Mouse (Mus musculus) E14TG2a.4 (cell line): ENCODE data around the gene Qrsl1.
A peak's percentile ranks its signal among the peaks of the same experiment; 100 is the strongest.

ENCODE experiments used
- H3K27me3 ChIP-seq: 2 replicates; pipeline ENCODE4 v1.6.1; 2014; ENCODE audit warnings: low read length, control low read depth; ENCODE audit not compliant: insufficient read depth
- H3K36me3 ChIP-seq: 2 replicates; pipeline ENCODE4 v1.6.1; 2014; ENCODE audit warnings: low read length, control low read depth; ENCODE audit not compliant: insufficient read depth
- H3K4me1 ChIP-seq: replicated peaks from 2 replicates; pipeline ENCODE4 v1.6.1; 2014; ENCODE audit warnings: low read depth, low read length, control low read depth
- H3K4me3 ChIP-seq: replicated peaks from 2 replicates; pipeline ENCODE4 v1.5.1; 2014; ENCODE audit warnings: mild to moderate bottlenecking, low read length
- H3K9me3 ChIP-seq: 2 replicates; pipeline ENCODE4 v1.6.1; 2014; ENCODE audit warnings: low read length, control low read depth
- CTCF ChIP-seq: conservative IDR thresholded peaks from 2 replicates; pipeline ENCODE4 v1.5.1; 2014; ENCODE audit warnings: low read length
- NANOG ChIP-seq: IDR thresholded peaks from 2 replicates; pipeline ENCODE4 v1.6.1; 2014; ENCODE audit warnings: borderline replicate concordance, low read length, mixed read lengths
- POU5F1 ChIP-seq: IDR thresholded peaks from 2 replicates; pipeline ENCODE4 v1.6.1; 2014; ENCODE audit warnings: low read length, borderline replicate concordance

The Qrsl1 gene

DNA sequence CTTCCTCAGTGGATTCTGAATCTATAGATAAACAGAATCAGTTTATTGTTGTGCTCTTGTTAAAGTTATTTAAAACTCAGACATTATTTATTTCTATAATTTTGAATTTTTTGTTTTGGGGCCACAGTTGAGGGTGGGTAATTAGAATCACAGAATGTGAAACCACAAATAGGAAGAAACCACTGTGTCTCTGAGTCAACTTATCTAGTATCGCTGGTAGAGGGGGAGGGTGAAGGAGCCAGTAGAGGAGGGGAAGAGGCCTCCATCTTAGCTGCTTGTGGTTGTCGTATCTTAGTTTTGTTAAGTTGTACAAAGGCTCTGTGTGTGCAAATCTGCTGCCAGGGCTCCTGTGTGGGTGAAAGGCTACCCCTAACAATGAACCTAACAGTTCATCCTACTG is 15.2 kb upstream of the Qrsl1 start:
- Histone ChIP-seq H3K27me3 (no peaks in the 10 kb centered on the region), H3K36me3 (peaks cover 31% of the 10 kb centered on the region; the same call in 1 of the 2 replicates), H3K4me3 (no peak overlapping the region), H3K4me1 (peaks cover 20% of the 10 kb centered on the region), H3K9me3 (no peaks in the 10 kb centered on the region)
- TF ChIP-seq POU5F1, result no peak
- no peak for TF ChIP-seq NANOG
- no peak for TF ChIP-seq CTCF

GRCm38 (mm10) chr10:43916181-43916580 is 14.6 kb upstream of the Qrsl1 start:
- Histone ChIP-seq H3K4me3 (no peak overlapping the region), H3K27me3 (no peaks in the 10 kb centered on the region), H3K36me3 (peaks cover 33% of the 10 kb centered on the region), H3K9me3 (no peaks in the 10 kb centered on the region), H3K4me1 (peaks cover 20% of the 10 kb centered on the region)
- no peak for TF ChIP-seq NANOG
- TF ChIP-seq POU5F1, result no peak
- no peak for TF ChIP-seq CTCF

DNA sequence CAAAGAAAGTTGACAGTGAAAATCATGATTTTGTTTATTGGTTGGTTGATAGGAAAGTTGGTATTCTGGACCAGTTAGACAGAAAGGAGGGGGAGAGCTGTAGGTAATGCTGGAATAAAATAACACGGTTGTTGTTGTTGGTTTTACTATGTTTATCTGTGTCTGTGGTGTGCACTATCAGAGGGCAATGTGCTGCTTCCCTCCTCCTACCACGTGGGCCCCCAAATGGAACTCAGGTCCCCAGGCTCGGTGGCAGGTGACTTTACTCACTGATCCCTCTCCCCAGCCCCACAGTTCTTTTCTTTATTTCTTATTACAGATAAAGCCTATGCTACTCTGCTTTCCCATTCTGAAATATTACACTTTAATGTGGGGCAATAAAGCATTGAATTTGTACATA is 10.7 kb upstream of the Qrsl1 start:
- no peak for TF ChIP-seq POU5F1
- TF ChIP-seq NANOG, result no peak
- no peak for TF ChIP-seq CTCF
- Histone ChIP-seq H3K4me1 (peaks cover 20% of the 10 kb centered on the region), H3K36me3 (peaks cover 38% of the 10 kb centered on the region), H3K4me3 (no peak overlapping the region), H3K27me3 (no peaks in the 10 kb centered on the region), H3K9me3 (no peaks in the 10 kb centered on the region)

DNA sequence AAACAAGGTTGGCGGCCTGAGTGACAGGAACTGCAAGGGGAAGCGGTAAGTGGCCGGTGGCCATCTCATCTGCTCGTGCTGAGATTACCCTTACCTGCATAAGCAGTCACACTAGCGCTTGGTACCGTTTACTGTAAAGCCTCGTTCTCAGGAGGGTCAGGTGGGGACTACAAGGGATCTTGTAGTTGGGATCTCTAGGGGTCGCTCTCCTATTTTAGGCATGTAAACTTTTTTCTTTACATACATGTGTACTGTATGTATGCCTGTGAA is 9.3 kb upstream of the Qrsl1 start:
- Histone ChIP-seq H3K9me3 (no peaks in the 10 kb centered on the region), H3K4me3 (no peak overlapping the region), H3K4me1 (peaks cover 13% of the 10 kb centered on the region), H3K27me3 (no peaks in the 10 kb centered on the region), H3K36me3 (peaks cover 38% of the 10 kb centered on the region)
- TF ChIP-seq CTCF (no peak), POU5F1 (no peak), NANOG (no peak)

GRCm38 (mm10) chr10:43910032-43910872 is 8.7 kb upstream of the Qrsl1 start:
- no peaks in the 10 kb centered on the region for H3K27me3 ChIP-seq

GRCm38 (mm10) chr10:43904569-43904968 is 3.0 kb upstream of the Qrsl1 start:
- Histone ChIP-seq H3K36me3 (peaks cover under 1% of the 10 kb centered on the region; the same call in 1 of the 2 replicates), H3K27me3 (no peaks in the 10 kb centered on the region), H3K4me3 (no peak overlapping the region), H3K4me1 (peaks cover 27% of the 10 kb centered on the region), H3K9me3 (no peaks in the 10 kb centered on the region)
- TF ChIP-seq CTCF, result no peak
- TF ChIP-seq NANOG, result no peak
- no peak for TF ChIP-seq POU5F1

More at GRCm38 (mm10) chr10:43910032-43910872, 8.7 kb upstream of the Qrsl1 start:
- TF ChIP-seq NANOG, result no peak
- TF ChIP-seq CTCF, result no peak
- no peak for TF ChIP-seq POU5F1
- Histone ChIP-seq H3K4me3 (no peak overlapping the region), H3K4me1 (peaks cover 8% of the 10 kb centered on the region), H3K9me3 (no peaks in the 10 kb centered on the region), H3K36me3 (peaks cover 35% of the 10 kb centered on the region)

GRCm38 (mm10) chr10:43900883-43901570 is 518 bp downstream of the Qrsl1 start:
- peaks cover 30% of the 10 kb centered on the region for H3K4me1 ChIP-seq
- H3K4me3 ChIP-seq, result peak overlapping the region; percentile 90
- no peaks in the 10 kb centered on the region for H3K9me3 ChIP-seq
- peaks cover 25% of the 10 kb centered on the region for H3K36me3 ChIP-seq
- H3K27me3 ChIP-seq, result no peaks in the 10 kb centered on the region
- TF ChIP-seq NANOG (no peak), CTCF (no peak), POU5F1 (0 out of 2 replicates have a peak, but pooled peaks have one; percentile 30)

GRCm38 (mm10) chr10:43898276-43898675 is 3.3 kb downstream of the Qrsl1 start:
- 0 out of 2 replicates have a peak overlapping the region, but pooled peaks have one; percentile 10 for H3K4me3 ChIP-seq
- H3K9me3 ChIP-seq, result no peaks in the 10 kb centered on the region
- no peak for TF ChIP-seq NANOG
- no peak for TF ChIP-seq CTCF
- TF ChIP-seq POU5F1, result no peak
- H3K36me3 ChIP-seq, result peaks cover 48% of the 10 kb centered on the region
- peaks cover 32% of the 10 kb centered on the region for H3K4me1 ChIP-seq
- H3K27me3 ChIP-seq, result no peaks in the 10 kb centered on the region

DNA sequence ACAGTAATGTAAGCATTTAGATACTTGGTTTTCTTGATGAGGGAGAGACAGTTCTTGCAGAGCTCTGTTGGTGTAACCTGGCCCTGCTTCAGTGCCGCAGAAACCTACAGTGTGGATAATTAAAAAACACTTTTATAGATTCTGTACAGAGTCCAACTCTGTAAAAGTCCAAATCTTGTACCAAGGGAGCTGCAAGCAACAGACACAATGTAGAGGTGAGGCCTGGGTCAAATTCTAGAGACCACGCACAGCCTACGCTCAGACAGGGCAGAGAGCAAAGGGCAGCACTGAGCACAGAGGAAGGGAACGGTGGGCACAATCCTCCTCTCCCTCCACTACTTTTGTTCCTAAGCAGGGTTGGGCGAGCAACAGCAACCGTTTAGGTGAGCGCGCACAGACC is 5.5 kb downstream of the Qrsl1 start:
- TF ChIP-seq POU5F1, result no peak
- peaks cover 61% of the 10 kb centered on the region for H3K36me3 ChIP-seq
- peaks cover 31% of the 10 kb centered on the region for H3K4me1 ChIP-seq
- no peak overlapping the region for H3K4me3 ChIP-seq
- no peaks in the 10 kb centered on the region for H3K9me3 ChIP-seq
- no peaks in the 10 kb centered on the region for H3K27me3 ChIP-seq
